Mouse (Mus musculus): ENCODE results near the gene Gm20388. TPM values are rescaled to one million over a fixed set of nuclear protein-coding genes. Genes with fewer than 3 reads are reported as not detected.
A peak's percentile ranks its signal among the peaks of the same experiment; 100 is the strongest.

The Gm20388 gene
- total RNA-seq, 2 experiments from 2014 or later: 11.4 to 18.1 TPM

- ATAC-seq (replicated peaks; ENCODE audit: low FRiP score, low TSS enrichment, poor library complexity, severe bottlenecking): no peak
Measured at GRCm38 (mm10) chr8:123816939-123817338, 3906.3 kb downstream of the Gm20388 start.

GRCm38 (mm10) chr8:123817747-123818146 lies 3907.1 kb downstream of the Gm20388 start:
- no peak for ATAC-seq (replicated peaks; ENCODE audit: low FRiP score, low TSS enrichment, poor library complexity, severe bottlenecking)

GRCm38 (mm10) chr8:123819683-123820610 lies 3909.3 kb downstream of the Gm20388 start:
- ATAC-seq (replicated peaks; ENCODE audit: low FRiP score, low TSS enrichment, poor library complexity, severe bottlenecking): peak; percentile 75

GRCm38 (mm10) chr8:123820780-123821179 lies 3910.1 kb downstream of the Gm20388 start:
- ATAC-seq (replicated peaks; ENCODE audit: low FRiP score, low TSS enrichment, poor library complexity, severe bottlenecking): no peak

- ATAC-seq (replicated peaks; ENCODE audit: low FRiP score, low TSS enrichment, poor library complexity, severe bottlenecking): no peak; the same call in 1 of the 2 replicates
Measured at GRCm38 (mm10) chr8:123823111-123823510, 3912.5 kb downstream of the Gm20388 start.

- peak; percentile 72 for ATAC-seq (replicated peaks; ENCODE audit: low FRiP score, low TSS enrichment, poor library complexity, severe bottlenecking)
Measured at GRCm38 (mm10) chr8:123823532-123824123, 3913.0 kb downstream of the Gm20388 start.

- ATAC-seq (replicated peaks; ENCODE audit: low FRiP score, low TSS enrichment, poor library complexity, severe bottlenecking): no peak; the same call in 1 of the 2 replicates
Measured at GRCm38 (mm10) chr8:123826001-123826400, 3915.4 kb downstream of the Gm20388 start.

GRCm38 (mm10) chr8:123826758-123827157 lies 3916.1 kb downstream of the Gm20388 start:
- no peak for ATAC-seq (replicated peaks; ENCODE audit: low FRiP score, low TSS enrichment, poor library complexity, severe bottlenecking)

- ATAC-seq (replicated peaks; ENCODE audit: low FRiP score, low TSS enrichment, poor library complexity, severe bottlenecking): no peak
Measured at GRCm38 (mm10) chr8:123827523-123827922, 3916.9 kb downstream of the Gm20388 start.

GRCm38 (mm10) chr8:123832757-123833156 lies 3922.1 kb downstream of the Gm20388 start:
- no peak for ATAC-seq (replicated peaks; ENCODE audit: low FRiP score, low TSS enrichment, poor library complexity, severe bottlenecking)

- ATAC-seq (replicated peaks; ENCODE audit: low FRiP score, low TSS enrichment, poor library complexity, severe bottlenecking): peak; percentile 78
Measured at GRCm38 (mm10) chr8:123835451-123835850, 3924.8 kb downstream of the Gm20388 start.

- no peak for ATAC-seq (replicated peaks; ENCODE audit: low FRiP score, low TSS enrichment, poor library complexity, severe bottlenecking)
Measured at GRCm38 (mm10) chr8:123836354-123836753, 3925.7 kb downstream of the Gm20388 start.

- ATAC-seq (replicated peaks; ENCODE audit: low FRiP score, low TSS enrichment, poor library complexity, severe bottlenecking): no peak
Measured at GRCm38 (mm10) chr8:123838496-123838895, 3927.9 kb downstream of the Gm20388 start.

- ATAC-seq (replicated peaks; ENCODE audit: low FRiP score, low TSS enrichment, poor library complexity, severe bottlenecking): no peak
Measured at GRCm38 (mm10) chr8:123840578-123841345, 3930.1 kb downstream of the Gm20388 start.

- no peak for ATAC-seq (replicated peaks; ENCODE audit: low FRiP score, low TSS enrichment, poor library complexity, severe bottlenecking)
Measured at GRCm38 (mm10) chr8:123842086-123842485, 3931.4 kb downstream of the Gm20388 start.

- no peak for ATAC-seq (replicated peaks; ENCODE audit: low FRiP score, low TSS enrichment, poor library complexity, severe bottlenecking)
Measured at GRCm38 (mm10) chr8:123844341-123844740, 3933.7 kb downstream of the Gm20388 start.

- ATAC-seq (replicated peaks; ENCODE audit: low FRiP score, low TSS enrichment, poor library complexity, severe bottlenecking): no peak
Measured at GRCm38 (mm10) chr8:123845114-123845513, 3934.5 kb downstream of the Gm20388 start.

GRCm38 (mm10) chr8:123845991-123846390 lies 3935.3 kb downstream of the Gm20388 start:
- ATAC-seq (replicated peaks; ENCODE audit: low FRiP score, low TSS enrichment, poor library complexity, severe bottlenecking): no peak

- no peak for ATAC-seq (replicated peaks; ENCODE audit: low FRiP score, low TSS enrichment, poor library complexity, severe bottlenecking)
Measured at GRCm38 (mm10) chr8:123846509-123846908, 3935.9 kb downstream of the Gm20388 start.

GRCm38 (mm10) chr8:123847546-123847945 lies 3936.9 kb downstream of the Gm20388 start:
- no peak for ATAC-seq (replicated peaks; ENCODE audit: low FRiP score, low TSS enrichment, poor library complexity, severe bottlenecking)

All from megakaryocyte-erythroid progenitor cell, adult 5-6 weeks (primary cell).